Mouse (Mus musculus) neural tube, embryonic 11.5 days (tissue): ENCODE results near the gene Fgfr1op. TPM values are rescaled to one million over a fixed set of nuclear protein-coding genes. Genes with fewer than 3 reads are reported as not detected.

ENCODE experiments used
- ATAC-seq: fragments of 200-750 bp; cut with Nextera tagmentation; 2 replicates; pipeline ENCODE4 v1.8.0; 2017; ENCODE audit warnings: moderate number of reproducible peaks, mild to moderate bottlenecking, moderate TSS enrichment, moderate library complexity; ENCODE audit not compliant: insufficient read depth, low FRiP score, low TSS enrichment
- DNase-seq: peaks from one replicate; pipeline ENCODE4 v3.0.0-alpha.2; 2015; ENCODE audit warnings: low spot score
- H3K27ac ChIP-seq: fragments of 300-500 bp; sonication (generic); 2 replicates; pipeline ENCODE4 v1.5.1; 2014; ENCODE audit warnings: low read depth, mild to moderate bottlenecking, low read length
- H3K27me3 ChIP-seq: fragments of 300-500 bp; sonication (generic); 2 replicates; pipeline ENCODE4 v1.6.1; 2014; ENCODE audit warnings: mild to moderate bottlenecking, low read length, mixed read lengths; ENCODE audit not compliant: control insufficient read depth, insufficient read depth
- H3K36me3 ChIP-seq: fragments of 300-500 bp; sonication (generic); 2 replicates; pipeline ENCODE4 v1.6.1; 2014; ENCODE audit warnings: mild to moderate bottlenecking, low read length, moderate library complexity, mixed read lengths; ENCODE audit not compliant: control insufficient read depth, insufficient read depth
- H3K4me1 ChIP-seq: fragments of 300-500 bp; sonication (generic); 2 replicates; pipeline ENCODE4 v1.6.1; 2014; ENCODE audit warnings: low read length, mixed read lengths; ENCODE audit not compliant: control insufficient read depth, insufficient read depth
- H3K4me2 ChIP-seq: fragments of 300-500 bp; sonication (generic); 2 replicates; pipeline ENCODE4 v1.6.1; 2014; ENCODE audit warnings: low read depth, mild to moderate bottlenecking, moderate library complexity
- H3K4me3 ChIP-seq: fragments of 300-500 bp; sonication (generic); 2 replicates; pipeline ENCODE4 v1.5.1; 2014; ENCODE audit warnings: low read depth, low read length
- H3K9ac ChIP-seq: fragments of 300-500 bp; sonication (generic); 2 replicates; pipeline ENCODE4 v1.6.1; 2014; ENCODE audit warnings: mild to moderate bottlenecking, low read length
- H3K9me3 ChIP-seq: fragments of 300-500 bp; sonication (generic); 2 replicates; pipeline ENCODE4 v1.6.1; 2016; ENCODE audit warnings: low read length; ENCODE audit not compliant: control insufficient read depth
- WGBS: fragments of 180-500 bp; shearing (Covaris S2); extraction: QIAGEN DNeasy Blood & Tissue Kit; methylation state at CpG from one replicate; pipeline ENCODE4 v1.1.7; 2014; 5-methylcytosine and 5-hydroxymethylcytosine counted together
- polyA plus RNA-seq: library from polyadenylated mRNA; unstranded; fragments of >200 nt; fragmentation: Nextera tagmentation; extraction: Ambion mirVana; gene quantifications from 2 replicates; pipeline ENCODE4 v1.2.1, GENCODE M21; 2014

Fgfr1op gene
- polyA plus RNA-seq, 1 experiment from 2014 or later = 55.5 TPM

- Histone ChIP-seq H3K27ac (no peak overlapping the region), H3K9me3 (no peaks in the 10 kb centered on the region), H3K4me3 (no peak overlapping the region), H3K4me1 (no peaks in the 10 kb centered on the region), H3K9ac (no peak overlapping the region), H3K27me3 (no peaks in the 10 kb centered on the region), H3K36me3 (no peaks in the 10 kb centered on the region), H3K4me2 (no peak overlapping the region)
- 89% methylated on average over 5 of the region's 5 CpGs for WGBS
- no peak for ATAC-seq
- no peak for DNase-seq
These were observed 41.4 kb downstream of the Fgfr1op start for GRCm38 (mm10) chr17:8206691-8207090.

- Histone ChIP-seq H3K9me3 (no peaks in the 10 kb centered on the region), H3K27ac (no peak overlapping the region), H3K9ac (no peak overlapping the region), H3K27me3 (no peaks in the 10 kb centered on the region), H3K4me2 (no peak overlapping the region), H3K36me3 (no peaks in the 10 kb centered on the region), H3K4me3 (no peak overlapping the region), H3K4me1 (no peaks in the 10 kb centered on the region)
- no peak for ATAC-seq
- 85% methylated on average over 2 of the region's 2 CpGs for WGBS
- no peak for DNase-seq
These were observed 44.4 kb downstream of the Fgfr1op start for GRCm38 (mm10) chr17:8209696-8210095.

- H3K27ac ChIP-seq = no peak overlapping the region
- no peak overlapping the region for H3K9ac ChIP-seq
- no peak for DNase-seq
- no peaks in the 10 kb centered on the region for H3K27me3 ChIP-seq
- H3K4me1 ChIP-seq = no peaks in the 10 kb centered on the region
- no peaks in the 10 kb centered on the region for H3K9me3 ChIP-seq
- no peak overlapping the region for H3K4me2 ChIP-seq
- H3K36me3 ChIP-seq = no peaks in the 10 kb centered on the region
- no peak overlapping the region for H3K4me3 ChIP-seq
- WGBS = 72% methylated on average over 3 of the region's 3 CpGs
- ATAC-seq = no peak
These were observed 44.9 kb downstream of the Fgfr1op start for GRCm38 (mm10) chr17:8210170-8210569.

DNA sequence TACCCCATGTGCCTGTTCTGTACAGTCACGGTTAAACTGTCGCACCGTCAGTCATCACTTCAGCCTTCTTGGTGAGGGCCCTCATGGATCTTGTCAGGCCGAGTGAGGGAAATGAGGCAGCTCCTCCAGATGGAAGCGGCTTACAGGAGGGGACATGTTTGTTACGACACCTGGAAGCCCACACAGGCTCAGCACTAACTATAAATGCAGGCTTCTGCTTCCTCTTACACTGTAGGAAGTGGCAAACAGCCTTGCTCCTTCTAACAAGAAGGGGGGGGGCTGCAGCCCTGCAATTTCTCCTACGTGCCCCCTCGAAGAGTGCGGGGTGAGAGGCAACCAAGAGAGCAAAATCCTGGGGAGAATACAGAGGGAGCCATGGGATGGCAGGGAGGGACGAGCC lies 45.4 kb downstream of the Fgfr1op start:
- ATAC-seq = no peak
- 80% methylated on average over 10 of the region's 10 CpGs for WGBS
- H3K4me3 ChIP-seq = no peak overlapping the region
- H3K9me3 ChIP-seq = no peaks in the 10 kb centered on the region
- H3K4me1 ChIP-seq = no peaks in the 10 kb centered on the region
- no peaks in the 10 kb centered on the region for H3K27me3 ChIP-seq
- no peak overlapping the region for H3K27ac ChIP-seq
- no peak for DNase-seq
- H3K4me2 ChIP-seq = no peak overlapping the region
- H3K9ac ChIP-seq = no peak overlapping the region
- no peaks in the 10 kb centered on the region for H3K36me3 ChIP-seq

DNA sequence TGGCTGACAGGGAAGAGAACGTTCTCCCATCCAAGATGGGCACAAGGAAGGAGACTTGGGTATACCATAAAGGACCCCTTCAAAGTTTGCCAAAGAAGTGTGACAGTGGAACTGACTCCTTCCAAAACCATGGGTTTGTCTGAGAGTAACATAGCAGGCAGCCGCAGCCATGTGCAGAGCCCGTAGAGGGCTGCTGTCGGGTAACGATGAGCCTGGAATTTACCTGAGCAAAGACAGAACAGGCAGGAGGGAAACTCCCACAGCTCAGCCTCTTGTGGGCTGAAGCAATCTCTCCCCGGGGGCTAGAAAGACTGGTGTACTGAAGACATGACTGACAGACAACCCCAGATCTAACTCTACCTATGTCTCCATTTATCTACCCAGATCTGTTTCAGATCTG lies 46.1 kb downstream of the Fgfr1op start:
- Histone ChIP-seq H3K4me3 (no peak overlapping the region), H3K9me3 (no peaks in the 10 kb centered on the region), H3K36me3 (no peaks in the 10 kb centered on the region), H3K9ac (no peak overlapping the region), H3K27ac (no peak overlapping the region), H3K4me1 (no peaks in the 10 kb centered on the region), H3K27me3 (no peaks in the 10 kb centered on the region), H3K4me2 (no peak overlapping the region)
- DNase-seq (no peak), ATAC-seq (no peak)
- 89% methylated on average over 6 of the region's 6 CpGs for WGBS

- no peaks in the 10 kb centered on the region for H3K36me3 ChIP-seq
- no peak for DNase-seq
- no peaks in the 10 kb centered on the region for H3K9me3 ChIP-seq
- H3K27ac ChIP-seq = no peak overlapping the region
- no peaks in the 10 kb centered on the region for H3K4me1 ChIP-seq
- H3K4me3 ChIP-seq = no peak overlapping the region
- 90% methylated on average over 1 of the region's 1 CpGs for WGBS
- H3K27me3 ChIP-seq = no peaks in the 10 kb centered on the region
- no peak overlapping the region for H3K9ac ChIP-seq
- no peak for ATAC-seq
- no peak overlapping the region for H3K4me2 ChIP-seq
These were observed 49.1 kb downstream of the Fgfr1op start for GRCm38 (mm10) chr17:8214369-8214768.

DNA sequence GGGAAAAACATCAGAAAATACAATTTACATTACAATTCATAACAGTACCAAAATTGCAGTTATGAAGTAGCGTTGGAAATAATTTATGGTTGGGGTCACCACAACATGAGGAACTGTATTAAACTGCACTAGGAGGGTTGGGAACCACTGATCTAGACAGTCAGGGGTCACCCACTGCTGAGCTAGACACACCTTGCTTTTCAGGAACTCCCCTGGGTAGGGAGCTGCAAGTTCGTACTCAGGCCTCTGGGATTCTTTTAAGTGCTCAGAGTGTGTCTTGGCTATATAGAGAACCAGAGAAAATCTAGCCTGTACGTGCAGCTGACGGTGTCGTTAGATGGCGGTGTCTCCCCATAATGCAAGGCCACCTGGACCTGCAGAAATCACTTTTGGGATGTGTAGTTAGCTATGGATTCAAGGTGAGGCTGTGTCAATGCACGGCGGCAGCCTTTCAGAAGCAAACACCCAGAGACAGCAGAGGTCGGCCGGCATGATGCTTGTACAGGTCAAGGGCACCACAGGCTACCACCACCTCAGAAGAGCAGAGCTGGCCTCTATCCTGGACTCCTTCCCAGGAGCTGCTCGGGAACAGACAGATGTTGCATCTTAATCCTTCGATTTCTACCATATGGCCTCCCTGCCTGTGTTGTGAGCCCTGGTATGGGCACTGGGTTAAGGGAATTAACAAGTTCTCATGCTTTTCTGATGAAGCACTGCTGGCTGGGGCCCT lies 49.9 kb downstream of the Fgfr1op start:
- DNase-seq (no peak), ATAC-seq (no peak)
- Histone ChIP-seq H3K9ac (no peak overlapping the region), H3K4me3 (no peak overlapping the region), H3K4me1 (no peaks in the 10 kb centered on the region), H3K27ac (no peak overlapping the region), H3K9me3 (no peaks in the 10 kb centered on the region), H3K36me3 (no peaks in the 10 kb centered on the region), H3K27me3 (no peaks in the 10 kb centered on the region), H3K4me2 (no peak overlapping the region)
- 88% methylated on average over 12 of the region's 12 CpGs for WGBS

GRCm38 (mm10) chr17:8223225-8223624 lies 57.9 kb downstream of the Fgfr1op start:
- Histone ChIP-seq H3K4me2 (no peak overlapping the region), H3K9ac (no peak overlapping the region), H3K9me3 (no peaks in the 10 kb centered on the region), H3K27me3 (no peaks in the 10 kb centered on the region), H3K27ac (no peak overlapping the region), H3K4me3 (no peak overlapping the region), H3K36me3 (no peaks in the 10 kb centered on the region), H3K4me1 (no peaks in the 10 kb centered on the region)
- 91% methylated on average over 10 of the region's 10 CpGs for WGBS
- DNase-seq = no peak
- ATAC-seq = no peak

DNA sequence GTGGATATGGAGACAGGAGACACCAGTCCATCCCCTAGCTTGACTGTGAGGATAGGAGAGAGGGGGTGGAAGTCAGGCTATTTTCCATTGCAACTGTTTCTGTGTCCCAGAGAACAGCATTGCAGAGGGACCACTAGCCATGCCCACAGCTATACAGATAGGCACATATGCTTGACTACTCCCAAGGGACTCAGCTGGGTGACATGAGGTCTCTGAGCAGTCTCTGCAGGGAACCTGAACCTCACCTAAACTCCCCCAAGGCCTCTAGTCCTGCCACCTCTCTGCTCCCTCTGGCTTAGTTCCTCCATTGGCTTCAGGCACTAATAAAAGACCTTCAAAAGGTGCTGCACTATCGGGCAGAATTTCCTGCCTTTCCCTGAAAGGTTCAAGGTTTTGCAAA lies 58.8 kb downstream of the Fgfr1op start:
- Histone ChIP-seq H3K4me2 (no peak overlapping the region), H3K27ac (no peak overlapping the region), H3K36me3 (no peaks in the 10 kb centered on the region), H3K4me3 (no peak overlapping the region), H3K9me3 (no peaks in the 10 kb centered on the region), H3K27me3 (no peaks in the 10 kb centered on the region), H3K9ac (no peak overlapping the region), H3K4me1 (no peaks in the 10 kb centered on the region)
- WGBS = 87% methylated on average over 1 of the region's 1 CpGs
- ATAC-seq (no peak), DNase-seq (no peak)
